Mouse (Mus musculus): Measurements from ENCODE around the gene Fkbp9.

DNA sequence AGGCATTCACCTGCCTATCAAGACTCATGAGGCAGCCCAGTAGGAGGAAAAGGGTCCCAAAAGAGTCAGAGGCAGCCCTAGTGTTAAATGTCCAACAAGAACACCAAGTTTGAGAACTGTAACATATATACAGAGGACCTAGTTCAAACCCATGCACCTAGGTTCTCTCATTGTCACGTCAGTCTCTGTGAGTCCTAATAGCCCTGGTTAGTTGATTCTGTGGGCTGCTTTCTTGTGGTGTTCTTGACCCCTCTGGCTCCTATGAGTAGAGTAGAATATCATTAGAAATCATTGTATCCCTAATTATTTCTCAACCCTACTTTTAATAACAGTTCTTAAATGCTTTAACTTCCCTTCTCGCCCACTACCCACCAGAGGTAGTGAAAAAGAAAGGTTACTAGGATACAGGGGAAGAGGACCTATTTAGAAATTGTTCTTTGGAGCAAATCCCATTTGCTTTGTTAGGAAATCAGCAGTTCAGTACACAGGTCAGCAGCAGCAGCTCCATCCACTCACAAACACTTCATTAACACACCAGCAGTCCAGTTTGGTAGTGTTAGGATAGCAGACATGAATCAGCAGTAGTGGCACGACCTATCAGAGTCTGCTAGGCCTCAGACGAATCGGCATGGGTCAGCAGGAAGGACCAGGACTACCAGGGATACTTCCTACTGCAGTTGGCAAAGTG lies 13.3 kb upstream of the Fkbp9 start:
- TF ChIP-seq CTCF (IDR thresholded peaks at IDR 0.05; ENCODE audit: extremely low read depth, insufficient read depth, low read length): no peak
- TF ChIP-seq POLR2A (IDR thresholded peaks at IDR 0.05; ENCODE audit: extremely low read depth, insufficient read depth, low read length): no peak
